Mouse (Mus musculus): ENCODE measurements around the gene Fyn. TPM values are rescaled to one million over a fixed set of nuclear protein-coding genes. Genes with fewer than 3 reads are reported as not detected.

The Fyn gene
- total and polyA plus RNA-seq, 3 experiments: 89.7 to 127 (median 101) TPM

DNA sequence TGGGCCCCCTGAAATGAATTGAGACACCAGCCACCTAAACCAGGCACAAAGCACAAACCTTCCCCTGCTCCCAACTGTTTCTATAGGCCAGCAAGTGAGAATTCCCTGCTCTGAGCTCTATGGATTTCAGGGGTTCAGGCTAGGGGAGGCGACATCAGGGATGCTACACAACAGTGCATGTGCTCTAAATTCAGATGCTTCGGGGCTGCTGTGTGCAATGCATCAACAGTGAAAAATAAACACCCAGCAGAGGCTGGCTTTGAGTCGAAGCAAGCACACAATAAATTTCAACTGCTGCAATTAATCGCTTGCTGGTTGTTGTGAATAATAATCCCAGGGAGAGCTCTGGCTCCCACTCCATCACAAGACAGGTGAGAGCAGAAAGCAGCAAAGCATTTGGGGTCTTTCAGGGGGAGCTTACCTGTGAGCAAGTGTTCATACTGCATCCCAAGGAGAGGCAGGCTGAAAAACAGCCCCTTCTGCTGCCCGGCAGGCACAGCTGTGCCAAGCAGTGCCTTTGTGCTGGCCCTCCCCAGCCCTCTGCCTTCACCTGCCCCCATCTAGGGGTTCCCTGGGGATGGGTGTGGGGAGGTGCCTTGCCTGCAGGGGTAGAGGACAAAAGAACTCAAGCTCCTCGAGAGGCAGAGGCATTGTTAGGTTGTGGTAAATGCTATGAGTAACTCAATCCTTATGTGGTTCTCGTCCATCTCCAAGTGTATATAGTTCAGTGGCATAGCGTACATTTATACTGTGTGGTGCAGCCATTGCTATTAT lies 219.5 kb downstream of the Fyn start:
- Histone ChIP-seq H3K4me1 (ENCODE audit: insufficient read depth, low read depth, low read length) (peaks cover 3% of the 10 kb centered on the region; the same call in 1 of the 2 replicates), H3K36me3 (replicated peaks) (no peaks in the 10 kb centered on the region), H3K27me3 (ENCODE audit: insufficient read depth, low read length) (peaks cover 12% of the 10 kb centered on the region), H3K9me3 (replicated peaks) (no peaks in the 10 kb centered on the region), H3K4me3 (ENCODE audit: low read depth, low read length) (no peak overlapping the region)
- TF ChIP-seq CTCF (IDR thresholded peaks at IDR 0.05; ENCODE audit: low read depth, low read length) (no peak), GATA1 (IDR thresholded peaks at IDR 0.05; ENCODE audit: borderline replicate concordance, low read length) (no peak), GATA2 (IDR thresholded peaks at IDR 0.05; ENCODE audit: borderline replicate concordance, low read depth, low read length) (no peak), POLR2AphosphoS5 (IDR thresholded peaks at IDR 0.05; ENCODE audit: insufficient replicate concordance, low read depth, low read length) (no peak), TAL1 (conservative IDR thresholded peaks at IDR 0.05; ENCODE audit: low read depth, low read length) (no peak)
- no peak for ATAC-seq (ENCODE audit: extremely low read depth, insufficient number of reproducible peaks, low FRiP score, poor library complexity, severe bottlenecking)
- no peak for DNase-seq (ENCODE audit: low spot score)

DNA sequence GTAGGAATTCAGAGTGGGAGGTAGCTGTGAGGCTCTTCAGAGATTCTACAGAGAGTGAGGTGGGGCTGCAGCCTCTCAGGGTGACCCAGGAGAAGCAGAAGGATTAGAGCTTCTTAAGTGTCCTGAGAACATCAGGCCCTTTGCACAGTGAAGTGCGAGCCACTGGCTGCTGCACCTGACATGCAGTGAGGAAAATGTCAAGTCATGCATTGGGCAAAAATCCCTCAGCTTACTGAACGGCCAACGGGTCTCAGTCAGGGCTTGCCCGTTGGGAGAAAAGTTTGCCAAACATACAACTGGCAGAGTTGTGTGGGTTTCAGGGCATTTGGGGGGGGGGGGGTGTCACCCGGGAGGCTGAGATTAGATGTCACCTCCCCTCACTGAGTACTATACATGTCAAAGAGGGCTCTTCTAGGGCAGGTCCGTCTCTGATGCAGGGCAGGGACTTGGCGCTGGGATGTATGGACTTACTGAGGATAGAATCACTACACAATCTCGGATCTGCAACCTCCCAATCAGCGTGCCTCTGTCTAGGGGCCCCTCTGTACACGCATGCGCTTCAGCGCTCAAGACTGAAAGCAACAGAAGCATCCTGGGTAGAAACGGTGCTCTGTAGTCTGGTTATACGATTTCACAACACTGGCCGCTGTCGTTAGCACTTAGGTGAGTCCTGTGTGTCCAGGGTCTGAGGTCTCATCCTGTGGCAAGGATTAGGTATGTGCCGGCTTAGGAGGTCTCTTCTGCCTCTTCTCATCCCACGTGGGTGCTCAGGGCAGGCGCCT lies 221.3 kb downstream of the Fyn start:
- H3K4me1 ChIP-seq (ENCODE audit: insufficient read depth, low read depth, low read length): peaks cover 3% of the 10 kb centered on the region; the same call in 1 of the 2 replicates
- DNase-seq (ENCODE audit: low spot score) (no peak), ATAC-seq (ENCODE audit: extremely low read depth, insufficient number of reproducible peaks, low FRiP score, poor library complexity, severe bottlenecking) (no peak)
- no peak overlapping the region for H3K4me3 ChIP-seq (ENCODE audit: low read depth, low read length)
- H3K36me3 ChIP-seq (replicated peaks): no peaks in the 10 kb centered on the region
- H3K9me3 ChIP-seq (replicated peaks): no peaks in the 10 kb centered on the region; the same call in 1 of the 2 replicates
- no peak for TF ChIP-seq GATA1 (IDR thresholded peaks at IDR 0.05; ENCODE audit: borderline replicate concordance, low read length)
- TF ChIP-seq GATA2 (IDR thresholded peaks at IDR 0.05; ENCODE audit: borderline replicate concordance, low read depth, low read length): no peak
- no peak for TF ChIP-seq POLR2AphosphoS5 (IDR thresholded peaks at IDR 0.05; ENCODE audit: insufficient replicate concordance, low read depth, low read length)
- TF ChIP-seq TAL1 (conservative IDR thresholded peaks at IDR 0.05; ENCODE audit: low read depth, low read length): no peak
- TF ChIP-seq CTCF (IDR thresholded peaks at IDR 0.05; ENCODE audit: low read depth, low read length): no peak
- peaks cover 7% of the 10 kb centered on the region for H3K27me3 ChIP-seq (ENCODE audit: insufficient read depth, low read length)

DNA sequence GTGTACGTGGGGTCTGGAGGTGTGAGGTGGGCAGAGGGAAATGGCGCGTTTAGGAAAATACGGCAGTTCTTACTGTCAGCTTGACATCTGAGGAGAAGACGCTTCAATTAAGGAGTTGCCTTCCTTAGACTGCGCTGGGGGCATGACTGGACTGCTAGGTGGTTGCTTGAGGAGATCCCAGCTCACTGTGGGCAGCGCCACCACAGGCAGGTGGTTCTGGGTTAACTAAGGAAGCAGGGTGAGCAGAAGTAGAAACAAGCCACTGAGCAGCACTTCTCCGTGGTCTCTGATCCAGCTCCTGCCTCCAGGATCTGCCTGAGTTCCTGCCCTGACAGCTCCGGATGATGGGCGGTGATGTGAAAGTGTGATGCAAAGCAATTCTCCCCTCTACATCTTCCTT lies 222.0 kb downstream of the Fyn start:
- H3K27me3 ChIP-seq (ENCODE audit: insufficient read depth, low read length): peaks cover 6% of the 10 kb centered on the region
- no peaks in the 10 kb centered on the region for H3K36me3 ChIP-seq (replicated peaks)
- DNase-seq (ENCODE audit: low spot score) (no peak), ATAC-seq (ENCODE audit: extremely low read depth, insufficient number of reproducible peaks, low FRiP score, poor library complexity, severe bottlenecking) (no peak)
- peaks cover 3% of the 10 kb centered on the region; the same call in 1 of the 2 replicates for H3K4me1 ChIP-seq (ENCODE audit: insufficient read depth, low read depth, low read length)
- TF ChIP-seq GATA2 (IDR thresholded peaks at IDR 0.05; ENCODE audit: borderline replicate concordance, low read depth, low read length) (no peak), GATA1 (IDR thresholded peaks at IDR 0.05; ENCODE audit: borderline replicate concordance, low read length) (no peak), TAL1 (conservative IDR thresholded peaks at IDR 0.05; ENCODE audit: low read depth, low read length) (no peak), POLR2AphosphoS5 (IDR thresholded peaks at IDR 0.05; ENCODE audit: insufficient replicate concordance, low read depth, low read length) (no peak)
- no peaks in the 10 kb centered on the region; the same call in 1 of the 2 replicates for H3K9me3 ChIP-seq (replicated peaks)
- H3K4me3 ChIP-seq (ENCODE audit: low read depth, low read length): no peak overlapping the region

DNA sequence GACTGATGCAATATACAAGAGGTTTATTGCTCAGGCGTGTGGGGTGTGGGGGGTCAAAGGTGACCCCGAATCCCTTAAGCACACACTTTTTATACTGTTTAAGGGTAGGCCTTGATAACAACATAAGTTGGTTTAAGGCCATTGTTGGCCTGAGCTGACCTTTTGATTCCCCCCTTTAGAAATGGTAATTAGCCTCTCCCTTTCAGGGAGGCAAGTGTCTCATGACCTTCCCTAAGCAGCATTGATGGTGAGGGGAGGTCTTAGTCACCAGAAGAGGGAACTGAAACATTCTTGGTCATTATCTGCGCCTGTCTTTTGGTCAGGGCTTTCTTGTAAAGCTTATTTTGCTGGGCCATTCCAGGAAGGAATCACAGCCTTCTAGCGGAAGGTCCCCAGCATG lies 223.8 kb downstream of the Fyn start:
- H3K9me3 ChIP-seq (replicated peaks): no peaks in the 10 kb centered on the region; the same call in 1 of the 2 replicates
- H3K27me3 ChIP-seq (ENCODE audit: insufficient read depth, low read length): peaks cover 6% of the 10 kb centered on the region
- H3K36me3 ChIP-seq (replicated peaks): no peaks in the 10 kb centered on the region
- no peak for ATAC-seq (ENCODE audit: extremely low read depth, insufficient number of reproducible peaks, low FRiP score, poor library complexity, severe bottlenecking)
- TF ChIP-seq TAL1 (conservative IDR thresholded peaks at IDR 0.05; ENCODE audit: low read depth, low read length): no peak
- no peak for TF ChIP-seq CTCF (IDR thresholded peaks at IDR 0.05; ENCODE audit: low read depth, low read length)
- no peak for TF ChIP-seq GATA1 (IDR thresholded peaks at IDR 0.05; ENCODE audit: borderline replicate concordance, low read length)
- TF ChIP-seq GATA2 (IDR thresholded peaks at IDR 0.05; ENCODE audit: borderline replicate concordance, low read depth, low read length): no peak
- TF ChIP-seq POLR2AphosphoS5 (IDR thresholded peaks at IDR 0.05; ENCODE audit: insufficient replicate concordance, low read depth, low read length): no peak
- no peaks in the 10 kb centered on the region for H3K4me1 ChIP-seq (ENCODE audit: insufficient read depth, low read depth, low read length)
- DNase-seq (ENCODE audit: low spot score): no peak
- H3K4me3 ChIP-seq (ENCODE audit: low read depth, low read length): no peak overlapping the region

DNA sequence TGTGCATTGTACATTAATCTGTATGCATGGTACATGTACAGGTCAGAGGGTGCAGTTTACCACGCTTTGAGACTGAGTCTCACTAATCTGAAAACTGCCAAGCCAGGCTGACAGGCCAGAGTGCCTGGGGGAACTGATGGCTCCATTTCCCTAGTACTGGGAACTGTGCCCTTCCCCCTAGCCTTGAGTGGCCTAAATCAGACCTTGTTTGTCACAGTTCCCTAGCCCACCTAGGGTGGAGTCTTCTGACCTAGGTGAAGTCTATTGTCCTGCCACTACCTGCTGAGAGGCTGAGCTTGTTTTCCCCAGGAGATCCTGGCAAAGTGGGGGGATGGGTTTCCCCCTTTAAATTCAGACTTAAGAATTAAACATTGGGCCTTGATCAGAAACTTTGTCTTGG lies 226.1 kb downstream of the Fyn start:
- DNase-seq (ENCODE audit: low spot score) (no peak), ATAC-seq (ENCODE audit: extremely low read depth, insufficient number of reproducible peaks, low FRiP score, poor library complexity, severe bottlenecking) (no peak)
- Histone ChIP-seq H3K27me3 (ENCODE audit: insufficient read depth, low read length) (peaks cover 14% of the 10 kb centered on the region), H3K4me3 (ENCODE audit: low read depth, low read length) (no peak overlapping the region), H3K36me3 (replicated peaks) (no peaks in the 10 kb centered on the region), H3K9me3 (replicated peaks) (no peaks in the 10 kb centered on the region; the same call in 1 of the 2 replicates), H3K4me1 (ENCODE audit: insufficient read depth, low read depth, low read length) (no peaks in the 10 kb centered on the region)
- TF ChIP-seq TAL1 (conservative IDR thresholded peaks at IDR 0.05; ENCODE audit: low read depth, low read length) (no peak), CTCF (IDR thresholded peaks at IDR 0.05; ENCODE audit: low read depth, low read length) (no peak), POLR2AphosphoS5 (IDR thresholded peaks at IDR 0.05; ENCODE audit: insufficient replicate concordance, low read depth, low read length) (no peak), GATA1 (IDR thresholded peaks at IDR 0.05; ENCODE audit: borderline replicate concordance, low read length) (no peak), GATA2 (IDR thresholded peaks at IDR 0.05; ENCODE audit: borderline replicate concordance, low read depth, low read length) (no peak)

DNA sequence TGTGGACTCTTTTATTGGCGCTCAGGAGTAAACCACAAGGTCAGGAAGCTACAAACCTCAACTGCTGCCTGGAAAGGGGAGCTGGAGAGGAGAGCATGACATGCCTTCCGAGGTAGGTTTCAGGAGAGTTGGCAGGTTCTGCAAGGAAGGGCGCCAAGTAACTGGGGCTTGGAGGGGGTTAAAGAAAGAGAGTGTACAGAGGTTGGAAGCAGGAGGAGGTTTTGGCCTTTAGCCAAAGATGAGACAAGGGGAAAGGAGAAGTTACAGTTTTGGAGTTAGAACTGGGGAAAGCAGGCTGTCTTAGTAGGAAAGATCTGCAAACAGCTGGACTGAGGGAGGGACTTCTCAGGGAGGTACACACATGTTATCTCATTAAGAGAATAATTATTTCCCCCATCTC lies 227.2 kb downstream of the Fyn start:
- H3K4me3 ChIP-seq (ENCODE audit: low read depth, low read length): no peak overlapping the region
- DNase-seq (ENCODE audit: low spot score) (no peak), ATAC-seq (ENCODE audit: extremely low read depth, insufficient number of reproducible peaks, low FRiP score, poor library complexity, severe bottlenecking) (no peak)

More for the DNA sequence above, 227.2 kb downstream of the Fyn start:
- no peaks in the 10 kb centered on the region for H3K4me1 ChIP-seq (ENCODE audit: insufficient read depth, low read depth, low read length)
- no peaks in the 10 kb centered on the region; the same call in 1 of the 2 replicates for H3K9me3 ChIP-seq (replicated peaks)
- H3K27me3 ChIP-seq (ENCODE audit: insufficient read depth, low read length): peaks cover 12% of the 10 kb centered on the region
- no peaks in the 10 kb centered on the region for H3K36me3 ChIP-seq (replicated peaks)
- no peak for TF ChIP-seq CTCF (IDR thresholded peaks at IDR 0.05; ENCODE audit: low read depth, low read length)
- TF ChIP-seq TAL1 (conservative IDR thresholded peaks at IDR 0.05; ENCODE audit: low read depth, low read length): no peak
- TF ChIP-seq GATA1 (IDR thresholded peaks at IDR 0.05; ENCODE audit: borderline replicate concordance, low read length): no peak
- TF ChIP-seq GATA2 (IDR thresholded peaks at IDR 0.05; ENCODE audit: borderline replicate concordance, low read depth, low read length): no peak
- TF ChIP-seq POLR2AphosphoS5 (IDR thresholded peaks at IDR 0.05; ENCODE audit: insufficient replicate concordance, low read depth, low read length): no peak
